Mouse (Mus musculus) megakaryocyte, embryonic 14.5 days (primary cell): ENCODE measurements at regions not wholly inside any gene's neighbourhood (a gene's known extent, or its start where the extent isn't known, plus 50 kb on each side); places are given as distances from the start of the nearest gene placed in this dataset.

Experiments used
- FLI1 ChIP-seq: IDR thresholded peaks from 2 replicates; pipeline ENCODE4 v1.6.1; 2012; ENCODE audit warnings: low read length, inconsistent platforms, mixed read lengths
- GATA1 ChIP-seq: IDR thresholded peaks from 3 replicates; pipeline ENCODE4 v1.6.1; 2012; ENCODE audit warnings: mixed read lengths, low read length, inconsistent platforms, borderline replicate concordance

- TF ChIP-seq GATA1: no peak
- TF ChIP-seq FLI1: no peak
Observed at GRCm38 (mm10) chr11:52701682-52702081, 62.8 kb upstream of the Fstl4 start.
